Mouse (Mus musculus) heart, postnatal 0 days (tissue): Measurements from ENCODE around the gene Mt3.

ENCODE experiments used
- CTCF ChIP-seq: IDR thresholded peaks from 2 replicates; pipeline ENCODE4 v1.5.1; 2016; ENCODE audit warnings: antibody characterized with exemption, control low read depth, low read depth
- EP300 ChIP-seq: IDR thresholded peaks from 2 replicates; pipeline ENCODE4 v1.6.1; 2016; ENCODE audit warnings: antibody characterized with exemption, low read depth

- TF ChIP-seq CTCF (no peak), EP300 (no peak)
Observed at GRCm38 (mm10) chr8:94132096-94132495, 20.3 kb upstream of the Mt3 start.
